Mouse (Mus musculus) stomach, postnatal 0 days (tissue): Measurements from ENCODE around the gene Lhx6. TPM values are rescaled to one million over a fixed set of nuclear protein-coding genes. Genes with fewer than 3 reads are reported as not detected.

Experiments
- ATAC-seq: fragments of 200-750 bp; cut with Nextera tagmentation; 2 replicates; pipeline ENCODE4 v1.8.0; 2017; ENCODE audit not compliant: low FRiP score, low TSS enrichment
- DNase-seq: peaks from one replicate; pipeline ENCODE4 v3.0.0-alpha.2; 2016; ENCODE audit warnings: low spot score
- H3K27ac ChIP-seq: fragments of 300-500 bp; sonication (generic); replicated peaks from 2 replicates; pipeline ENCODE4 v1.5.1; 2014; ENCODE audit warnings: mild to moderate bottlenecking, control low read depth
- H3K27me3 ChIP-seq: fragments of 300-500 bp; sonication (generic); 2 replicates; pipeline ENCODE4 v1.6.1; 2014; ENCODE audit warnings: low read length; ENCODE audit not compliant: control insufficient read depth, insufficient read depth
- H3K36me3 ChIP-seq: fragments of 300-500 bp; sonication (generic); 2 replicates; pipeline ENCODE4 v1.6.1; 2014; ENCODE audit warnings: low read length, mixed read lengths; ENCODE audit not compliant: control insufficient read depth, insufficient read depth
- H3K4me1 ChIP-seq: fragments of 300-500 bp; sonication (generic); replicated peaks from 2 replicates; pipeline ENCODE4 v1.6.1; 2014; ENCODE audit warnings: antibody characterized with exemption; ENCODE audit not compliant: control insufficient read depth, insufficient read depth
- H3K4me2 ChIP-seq: fragments of 300-500 bp; sonication (generic); replicated peaks from 2 replicates; pipeline ENCODE4 v1.6.1; 2014; ENCODE audit warnings: low read depth, mild to moderate bottlenecking, control low read depth, moderate library complexity
- H3K4me3 ChIP-seq: fragments of 300-500 bp; sonication (generic); 2 replicates; pipeline ENCODE4 v1.5.1; 2014; ENCODE audit warnings: low read depth, low read length, control low read depth
- H3K9ac ChIP-seq: fragments of 300-500 bp; sonication (generic); 2 replicates; pipeline ENCODE4 v1.6.1; 2014; ENCODE audit warnings: mild to moderate bottlenecking, low read length, control low read depth, mixed read lengths
- H3K9me3 ChIP-seq: fragments of 300-500 bp; sonication (generic); 2 replicates; pipeline ENCODE4 v1.6.1; 2016; ENCODE audit warnings: low read length; ENCODE audit not compliant: control insufficient read depth
- CTCF ChIP-seq: IDR thresholded peaks from 2 replicates; pipeline ENCODE4 v1.5.1; 2016; ENCODE audit warnings: antibody characterized with exemption, low read depth, mild to moderate bottlenecking, moderate library complexity
- EP300 ChIP-seq: optimal IDR thresholded peaks from 2 replicates; pipeline ENCODE3; 2016; ENCODE audit warnings: antibody characterized with exemption
- WGBS: fragments of 180-500 bp; shearing (Covaris S2); extraction: QIAGEN DNeasy Blood & Tissue Kit; methylation state at CpG from one replicate; pipeline ENCODE4 v1.1.7; 2014; 5-methylcytosine and 5-hydroxymethylcytosine counted together
- polyA plus RNA-seq: library from polyadenylated mRNA; unstranded; fragments of >200 nt; fragmentation: Nextera tagmentation; extraction: Ambion mirVana; gene quantifications from 2 replicates; pipeline ENCODE4 v1.2.1, GENCODE M21; 2015

Lhx6 gene
- polyA plus RNA-seq, 1 experiment from 2014 or later: 0.41 TPM

DNA sequence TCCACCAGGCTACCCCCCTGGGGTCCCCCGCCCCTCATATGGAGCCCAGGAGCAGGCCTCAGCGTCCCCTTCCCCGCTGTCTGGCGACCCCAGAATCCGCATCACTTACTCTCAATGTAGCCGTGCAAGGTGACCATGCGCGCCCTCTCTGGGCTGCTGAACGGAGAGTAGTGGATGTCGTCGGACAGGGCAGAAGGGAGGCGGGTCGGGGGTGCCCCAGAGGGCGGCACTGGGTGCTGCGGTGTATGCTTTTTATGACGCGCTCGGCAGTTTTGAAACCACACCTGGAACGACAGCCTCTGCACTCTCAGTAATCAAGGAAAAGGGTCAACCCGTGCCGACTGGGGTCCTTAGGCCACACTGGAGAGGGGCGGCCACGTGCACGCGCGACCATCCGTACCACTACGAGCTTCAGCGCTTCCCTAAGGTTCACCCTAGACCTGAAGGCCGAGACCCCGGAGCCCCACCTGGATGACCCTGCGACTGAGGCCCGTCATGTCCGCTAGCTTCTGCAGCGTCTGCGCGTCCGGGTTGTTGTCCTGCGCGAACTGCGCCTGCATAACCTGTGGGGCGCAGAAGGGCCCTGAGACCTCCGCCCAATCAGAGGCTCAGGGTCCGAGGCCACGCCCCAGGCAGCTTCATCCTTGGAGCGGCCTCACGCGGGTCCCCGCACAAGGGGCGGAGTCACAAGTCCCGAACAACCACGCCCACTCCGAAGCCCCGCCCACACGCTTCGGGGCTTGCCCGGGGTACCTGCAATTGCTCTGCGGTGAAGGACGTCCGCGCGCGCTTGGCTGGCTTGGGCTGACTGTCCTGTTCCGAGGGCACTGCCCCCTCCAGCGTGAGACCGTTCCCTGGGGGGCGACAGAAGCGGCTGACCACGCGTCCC, 14.1 kb downstream of the Lhx6 start:
- DNase-seq (peak; percentile 72), ATAC-seq (peak; percentile 62)
- Histone ChIP-seq H3K27me3 (peaks cover 25% of the 10 kb centered on the region; the same call in 1 of the 2 replicates), H3K9ac (peak overlapping the region; percentile 23; the same call in 1 of the 2 replicates), H3K4me3 (peak overlapping the region; percentile 35), H3K4me1 (0 out of 2 replicates have a peak, but pooled peaks cover 3% of the 10 kb centered on the region), H3K27ac (no peak overlapping the region), H3K9me3 (no peaks in the 10 kb centered on the region), H3K36me3 (no peaks in the 10 kb centered on the region), H3K4me2 (peak overlapping the region; percentile 68)
- WGBS: 8% methylated on average over 69 of the region's 70 CpGs
- TF ChIP-seq CTCF (no peak), EP300 (no peak)

GRCm38 (mm10) chr2:36089190-36089589, 16.0 kb downstream of the Lhx6 start:
- no peak for ATAC-seq
- Histone ChIP-seq H3K4me2 (no peak overlapping the region), H3K9me3 (no peaks in the 10 kb centered on the region), H3K36me3 (no peaks in the 10 kb centered on the region), H3K27me3 (peaks cover 20% of the 10 kb centered on the region; the same call in 1 of the 2 replicates), H3K9ac (no peak overlapping the region), H3K4me1 (0 out of 2 replicates have a peak, but pooled peaks cover 3% of the 10 kb centered on the region), H3K27ac (no peak overlapping the region), H3K4me3 (no peak overlapping the region)
- DNase-seq: no peak
- TF ChIP-seq CTCF (no peak), EP300 (no peak)
- 44% methylated on average over 3 of the region's 3 CpGs for WGBS

- no peak for DNase-seq
- no peak overlapping the region for H3K27ac ChIP-seq
- peaks cover 2% of the 10 kb centered on the region; the same call in 1 of the 2 replicates for H3K27me3 ChIP-seq
- 100% methylated on average over 1 of the region's 1 CpGs for WGBS
- no peak for TF ChIP-seq EP300
- no peak for TF ChIP-seq CTCF
- no peak overlapping the region for H3K4me3 ChIP-seq
- no peaks in the 10 kb centered on the region for H3K36me3 ChIP-seq
- no peak for ATAC-seq
- H3K4me1 ChIP-seq: no peaks in the 10 kb centered on the region
- H3K9ac ChIP-seq: no peak overlapping the region
- no peak overlapping the region for H3K4me2 ChIP-seq
- no peaks in the 10 kb centered on the region for H3K9me3 ChIP-seq
These were observed 20.2 kb downstream of the Lhx6 start for GRCm38 (mm10) chr2:36085041-36085440.

- Histone ChIP-seq H3K9ac (no peak overlapping the region), H3K4me2 (no peak overlapping the region), H3K36me3 (no peaks in the 10 kb centered on the region), H3K9me3 (no peaks in the 10 kb centered on the region), H3K27me3 (0 out of 2 replicates have a peak, but pooled peaks cover 2% of the 10 kb centered on the region), H3K27ac (no peak overlapping the region), H3K4me1 (no peaks in the 10 kb centered on the region), H3K4me3 (no peak overlapping the region)
- WGBS: 83% methylated on average over 9 of the region's 9 CpGs
- no peak for ATAC-seq
- no peak for DNase-seq
- no peak for TF ChIP-seq CTCF
- TF ChIP-seq EP300: no peak
These were observed 22.2 kb downstream of the Lhx6 start for GRCm38 (mm10) chr2:36082802-36083580.

DNA sequence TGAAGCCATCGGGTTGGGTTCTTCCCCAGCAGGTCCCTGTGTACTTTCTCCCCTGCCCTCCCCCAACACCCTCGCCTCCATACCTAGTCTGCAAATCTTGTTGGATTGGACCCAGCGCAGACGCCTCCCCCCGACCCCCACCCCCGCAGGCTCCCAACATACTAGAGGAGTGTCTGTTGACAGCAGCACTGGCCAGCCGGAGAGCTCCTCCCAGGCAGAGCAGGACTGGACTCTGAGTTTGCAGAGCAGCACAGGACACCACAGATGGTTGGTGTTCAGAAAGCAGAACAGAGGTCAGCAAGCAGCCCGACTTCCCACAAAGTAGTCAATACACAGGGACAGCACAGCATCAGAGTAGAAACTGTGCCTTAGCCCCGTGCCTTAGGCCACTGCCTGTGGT, 23.8 kb downstream of the Lhx6 start:
- no peak overlapping the region for H3K4me3 ChIP-seq
- DNase-seq (peak; percentile 31), ATAC-seq (peak; percentile 59; the same call in 1 of the 2 replicates)
- H3K9ac ChIP-seq: no peak overlapping the region
- H3K36me3 ChIP-seq: no peaks in the 10 kb centered on the region
- H3K4me1 ChIP-seq: no peaks in the 10 kb centered on the region
- TF ChIP-seq CTCF: no peak
- no peak for TF ChIP-seq EP300
- H3K9me3 ChIP-seq: no peaks in the 10 kb centered on the region
- H3K27me3 ChIP-seq: no peaks in the 10 kb centered on the region
- 10% methylated on average over 9 of the region's 9 CpGs for WGBS
- H3K27ac ChIP-seq: no peak overlapping the region
- H3K4me2 ChIP-seq: no peak overlapping the region
